Mouse (Mus musculus) midbrain, postnatal 0 days (tissue): ENCODE data around the gene Epha2. TPM values are rescaled to one million over a fixed set of nuclear protein-coding genes. Genes with fewer than 3 reads are reported as not detected.
A peak's percentile ranks its signal among the peaks of the same experiment; 100 is the strongest.

Source experiments
- ATAC-seq: fragments of 200-750 bp; cut with Nextera tagmentation; 2 replicates; pipeline ENCODE4 v1.8.0; 2017; ENCODE audit warnings: moderate number of reproducible peaks, mild to moderate bottlenecking, moderate TSS enrichment, moderate library complexity; ENCODE audit not compliant: low FRiP score
- DNase-seq: peaks from one replicate; pipeline ENCODE4 v3.0.0-alpha.2; 2015; ENCODE audit warnings: low spot score
- H3K27ac ChIP-seq: fragments of 300-500 bp; sonication (generic); 2 replicates; pipeline ENCODE4 v1.5.1; 2014; ENCODE audit warnings: low read depth, mild to moderate bottlenecking, low read length, mixed read lengths
- H3K27me3 ChIP-seq: fragments of 300-500 bp; sonication (generic); 2 replicates; pipeline ENCODE4 v1.6.1; 2014; ENCODE audit warnings: low read length, control low read depth, mixed read lengths; ENCODE audit not compliant: insufficient read depth
- H3K36me3 ChIP-seq: fragments of 300-500 bp; sonication (generic); 2 replicates; pipeline ENCODE4 v1.6.1; 2014; ENCODE audit warnings: low read length, control low read depth, mixed read lengths; ENCODE audit not compliant: insufficient read depth
- H3K4me1 ChIP-seq: fragments of 300-500 bp; sonication (generic); 2 replicates; pipeline ENCODE4 v1.6.1; 2014; ENCODE audit warnings: mild to moderate bottlenecking, control low read depth, antibody characterized with exemption, low read length, mixed read lengths; ENCODE audit not compliant: insufficient read depth
- H3K4me2 ChIP-seq: fragments of 300-500 bp; sonication (generic); 2 replicates; pipeline ENCODE4 v1.6.1; 2014; ENCODE audit warnings: low read depth, mild to moderate bottlenecking, low read length, mixed read lengths; ENCODE audit not compliant: poor library complexity, severe bottlenecking
- H3K4me3 ChIP-seq: fragments of 300-500 bp; sonication (generic); 2 replicates; pipeline ENCODE4 v1.5.1; 2014; ENCODE audit warnings: low read depth, mild to moderate bottlenecking, low read length, moderate library complexity
- H3K9ac ChIP-seq: fragments of 300-500 bp; sonication (generic); replicated peaks from 2 replicates; pipeline ENCODE4 v1.6.1; 2014; ENCODE audit warnings: mild to moderate bottlenecking, low read length, moderate library complexity, mixed read lengths; ENCODE audit not compliant: poor library complexity, severe bottlenecking
- H3K9me3 ChIP-seq: fragments of 300-500 bp; sonication (generic); 2 replicates; pipeline ENCODE4 v1.6.1; 2016; ENCODE audit warnings: low read length, control low read depth
- CTCF ChIP-seq: IDR thresholded peaks from 2 replicates; pipeline ENCODE4 v1.5.1; 2016; ENCODE audit warnings: antibody characterized with exemption, mild to moderate bottlenecking
- WGBS: fragments of 180-500 bp; shearing (Covaris S2); extraction: QIAGEN DNeasy Blood & Tissue Kit; methylation state at CpG from one replicate; pipeline ENCODE4 v1.1.7; 2014; 5-methylcytosine and 5-hydroxymethylcytosine counted together
- microRNA-seq: library from miRNA; unstranded; fragments of <30 nt; microRNA quantifications from one replicate; pipeline ENCODE4, GENCODE M21; 2016; ENCODE audit warnings: borderline number of aligned reads
- polyA plus RNA-seq: library from polyadenylated mRNA; unstranded; fragments of >200 nt; fragmentation: Nextera tagmentation; extraction: Ambion mirVana; gene quantifications from 2 replicates; pipeline ENCODE4 v1.2.1, GENCODE M21; 2015
- total RNA-seq: library from RNA; depleted of rRNA; stranded (reverse); fragments of >200 nt; gene quantifications from 2 replicates; pipeline ENCODE4 v1.2.3, GENCODE M21; 2014; rRNA removed

The Epha2 gene
- total and polyA plus RNA-seq, 2 experiments from 2014 or later = 0.30 to 3.1 TPM

GRCm38 (mm10) chr4:141360846-141361245, 59.8 kb downstream of the Epha2 start:
- WGBS = 32% methylated on average over 7 of the region's 7 CpGs
- no peaks in the 10 kb centered on the region for H3K9me3 ChIP-seq
- peak; percentile 62 for TF ChIP-seq CTCF
- peak; percentile 40 for DNase-seq
- no peak overlapping the region for H3K4me2 ChIP-seq
- no peak overlapping the region for H3K4me3 ChIP-seq
- H3K27me3 ChIP-seq = peaks cover 8% of the 10 kb centered on the region; the same call in 1 of the 2 replicates
- H3K36me3 ChIP-seq = no peaks in the 10 kb centered on the region
- no peak for ATAC-seq
- H3K9ac ChIP-seq = no peak overlapping the region
- no peak overlapping the region for H3K27ac ChIP-seq
- no peaks in the 10 kb centered on the region for H3K4me1 ChIP-seq

DNA sequence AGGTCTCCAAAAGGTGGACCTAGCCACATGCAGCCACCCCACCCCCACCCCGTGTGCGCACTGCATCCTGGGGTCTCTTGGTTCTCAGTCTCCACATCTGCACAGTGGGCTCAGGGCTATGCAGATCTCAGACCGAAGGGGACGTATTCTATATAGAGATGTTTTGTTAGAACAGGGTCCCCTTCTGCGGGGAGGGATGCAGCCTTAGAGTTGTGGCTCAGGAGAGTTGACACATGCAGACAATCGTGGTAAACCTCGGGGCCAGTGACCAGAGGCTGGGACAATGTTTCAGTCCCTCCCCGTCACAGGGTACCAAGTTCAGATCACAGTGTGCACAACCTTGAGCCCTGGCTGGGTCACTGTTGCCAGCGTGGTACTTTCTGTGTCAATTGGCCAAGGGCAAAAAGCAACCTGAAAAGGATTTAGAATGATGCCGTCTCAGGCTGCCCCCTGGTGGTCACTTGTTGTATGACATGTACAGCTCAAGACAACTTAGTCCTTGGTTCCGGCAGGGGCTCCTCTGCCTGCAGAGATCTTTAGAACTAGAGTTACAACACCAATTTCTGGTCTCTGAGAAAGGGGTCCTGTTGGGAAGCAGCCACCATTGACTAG, 62.0 kb downstream of the Epha2 start:
- 25% methylated on average over 11 of the region's 11 CpGs for WGBS
- no peak overlapping the region for H3K4me2 ChIP-seq
- peak; percentile 87 for DNase-seq

DNA sequence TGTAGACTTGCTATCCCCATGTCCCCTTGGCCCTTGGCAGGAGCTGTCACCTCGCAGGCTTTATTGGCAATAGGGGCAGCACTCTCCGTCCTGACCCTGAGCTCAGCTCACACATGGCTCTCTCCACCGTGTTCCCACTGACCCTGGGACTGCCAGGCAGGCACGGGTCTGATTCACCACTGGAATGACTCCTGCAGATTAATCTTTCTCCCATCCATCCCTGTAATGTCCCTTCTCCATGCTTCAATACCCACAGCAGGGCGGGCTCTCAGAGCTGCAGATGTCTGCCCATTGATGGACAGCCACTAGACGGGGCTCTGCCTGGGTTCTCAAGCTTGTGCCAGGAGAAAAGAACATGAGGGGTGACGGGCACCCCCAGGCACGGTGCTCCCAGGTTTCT, 64.1 kb downstream of the Epha2 start:
- Histone ChIP-seq H3K4me1 (no peaks in the 10 kb centered on the region), H3K9ac (no peak overlapping the region), H3K4me2 (no peak overlapping the region), H3K36me3 (no peaks in the 10 kb centered on the region), H3K27ac (no peak overlapping the region), H3K4me3 (no peak overlapping the region), H3K27me3 (peaks cover 9% of the 10 kb centered on the region; the same call in 1 of the 2 replicates), H3K9me3 (no peaks in the 10 kb centered on the region)
- no peak for DNase-seq
- ATAC-seq = no peak
- 49% methylated on average over 8 of the region's 8 CpGs for WGBS
- TF ChIP-seq CTCF = no peak

More for the DNA sequence above, 62.0 kb downstream of the Epha2 start:
- Histone ChIP-seq H3K9ac (no peak overlapping the region), H3K9me3 (no peaks in the 10 kb centered on the region), H3K4me1 (no peaks in the 10 kb centered on the region), H3K4me3 (no peak overlapping the region), H3K27me3 (peaks cover 9% of the 10 kb centered on the region; the same call in 1 of the 2 replicates), H3K27ac (no peak overlapping the region), H3K36me3 (no peaks in the 10 kb centered on the region)
- ATAC-seq = peak; percentile 24; the same call in 1 of the 2 replicates
- TF ChIP-seq CTCF = peak; percentile 94

GRCm38 (mm10) chr4:141365876-141366275, 64.8 kb downstream of the Epha2 start:
- H3K36me3 ChIP-seq = no peaks in the 10 kb centered on the region
- ATAC-seq = no peak
- H3K27me3 ChIP-seq = peaks cover 9% of the 10 kb centered on the region; the same call in 1 of the 2 replicates
- no peak for TF ChIP-seq CTCF
- DNase-seq = no peak
- no peaks in the 10 kb centered on the region for H3K4me1 ChIP-seq
- H3K9me3 ChIP-seq = no peaks in the 10 kb centered on the region
- no peak overlapping the region for H3K27ac ChIP-seq
- H3K4me2 ChIP-seq = no peak overlapping the region
- H3K9ac ChIP-seq = no peak overlapping the region
- 66% methylated on average over 7 of the region's 7 CpGs for WGBS
- no peak overlapping the region for H3K4me3 ChIP-seq

GRCm38 (mm10) chr4:141367997-141368791, 67.2 kb downstream of the Epha2 start, which contains the start of gene Fam131c:
TSS of gene Fam131c (plus strand) at chr4:141368220.
- H3K27ac ChIP-seq = no peak within 1 kb of the TSS
- peak within 1 kb of the TSS; percentile 81 for H3K9ac ChIP-seq
- H3K4me1 ChIP-seq = no peaks in the 10 kb centered on the region
- H3K27me3 ChIP-seq = 0 out of 2 replicates have a peak, but pooled peaks cover 2% of the 10 kb centered on the region
- ATAC-seq = peak; percentile 29
- WGBS = 2% methylated on average over 41 of the region's 71 CpGs
- peak; percentile 35 for DNase-seq
- no peaks in the 10 kb centered on the region for H3K36me3 ChIP-seq
- peak within 1 kb of the TSS; percentile 65 for H3K4me3 ChIP-seq
- H3K4me2 ChIP-seq = peak within 1 kb of the TSS; percentile 84
- TF ChIP-seq CTCF = no peak
- no peaks in the 10 kb centered on the region for H3K9me3 ChIP-seq

- no peaks in the 10 kb centered on the region for H3K4me1 ChIP-seq
- no peak overlapping the region for H3K4me3 ChIP-seq
- H3K36me3 ChIP-seq = no peaks in the 10 kb centered on the region
- WGBS = 95% methylated on average over 5 of the region's 5 CpGs
- H3K9me3 ChIP-seq = no peaks in the 10 kb centered on the region
- DNase-seq (no peak), ATAC-seq (no peak)
- no peak overlapping the region for H3K27ac ChIP-seq
- TF ChIP-seq CTCF = no peak
- no peaks in the 10 kb centered on the region for H3K27me3 ChIP-seq
- no peak overlapping the region for H3K4me2 ChIP-seq
- H3K9ac ChIP-seq = no peak overlapping the region
Measured at GRCm38 (mm10) chr4:141372426-141372825, 71.4 kb downstream of the Epha2 start.

Small RNA genes lying within 50 kb of the gene (microRNA-seq; reads per million reads assigned to microRNA genes)
- gene Gm25690 = not detected

Other genes with a start within 250 kb of the Epha2 start
- gene Crocc, start 240.7 kb upstream of the Epha2 start, total RNA-seq = 22.0 and 33.2 TPM in 2 replicates
- gene Crocc, start 240.7 kb upstream of the Epha2 start, polyA plus RNA-seq = 3.2 and 4.2 TPM in 2 replicates
- gene Necap2, start 222.9 kb upstream of the Epha2 start, total RNA-seq = 51.4 and 54.5 TPM in 2 replicates
- gene Necap2, start 222.9 kb upstream of the Epha2 start, polyA plus RNA-seq = 42.2 and 51.1 TPM in 2 replicates
- 0.27 and 4.4 TPM in 2 replicates for gene Spata21, start 212.9 kb upstream of the Epha2 start, total RNA-seq
- 0.25 and 1.4 TPM in 2 replicates for gene Spata21, start 212.9 kb upstream of the Epha2 start, polyA plus RNA-seq
- 58.7 and 64.3 TPM in 2 replicates for gene Szrd1, start 161.5 kb upstream of the Epha2 start, total RNA-seq
- gene Szrd1, start 161.5 kb upstream of the Epha2 start, polyA plus RNA-seq = 13.5 and 16.2 TPM in 2 replicates
- 23.6 and 26.6 TPM in 2 replicates for gene Fbxo42, start 153.3 kb upstream of the Epha2 start, total RNA-seq
- 16.9 and 17.7 TPM in 2 replicates for gene Fbxo42, start 153.3 kb upstream of the Epha2 start, polyA plus RNA-seq
- 4.6 and 6.0 TPM in 2 replicates for gene Rsg1, start 87.3 kb upstream of the Epha2 start, total RNA-seq
- gene Rsg1, start 87.3 kb upstream of the Epha2 start, polyA plus RNA-seq = 5.2 and 5.3 TPM in 2 replicates
- 0.76 and 1.3 TPM in 2 replicates for gene Arhgef19, start 61.7 kb upstream of the Epha2 start, total RNA-seq
- 1.1 and 1.3 TPM in 2 replicates for gene Arhgef19, start 61.7 kb upstream of the Epha2 start, polyA plus RNA-seq
- gene Fam131c, start 67.0 kb downstream of the Epha2 start, total RNA-seq = 105 and 119 TPM in 2 replicates
- 56.7 and 60.2 TPM in 2 replicates for gene Fam131c, start 67.0 kb downstream of the Epha2 start, polyA plus RNA-seq
- not detected in 2 replicates for gene Clcnka, start 97.5 kb downstream of the Epha2 start, total RNA-seq
- 0.07 and 0.12 TPM in 2 replicates for gene Clcnka, start 97.5 kb downstream of the Epha2 start, polyA plus RNA-seq
- not detected in 2 replicates for gene Clcnkb, start 114.8 kb downstream of the Epha2 start, total RNA-seq
- 0.27 and 0.43 TPM in 2 replicates for gene Clcnkb, start 114.8 kb downstream of the Epha2 start, polyA plus RNA-seq
- gene Hspb7, start 119.5 kb downstream of the Epha2 start, total RNA-seq = 0.05 TPM in 1 of 2 replicates, not detected in the other
- 0.10 and 0.12 TPM in 2 replicates for gene Hspb7, start 119.5 kb downstream of the Epha2 start, polyA plus RNA-seq
- gene Srarp, start 134.9 kb downstream of the Epha2 start, total RNA-seq = 1.9 and 4.5 TPM in 2 replicates
- gene Srarp, start 134.9 kb downstream of the Epha2 start, polyA plus RNA-seq = 0.52 and 0.76 TPM in 2 replicates
- 31.0 and 34.4 TPM in 2 replicates for gene Zbtb17, start 143.4 kb downstream of the Epha2 start, total RNA-seq
- gene Zbtb17, start 143.4 kb downstream of the Epha2 start, polyA plus RNA-seq = 30.1 and 30.8 TPM in 2 replicates
- 20.0 and 23.2 TPM in 2 replicates for gene Spen, start 237.4 kb downstream of the Epha2 start, total RNA-seq
- 8.6 and 13.6 TPM in 2 replicates for gene Spen, start 237.4 kb downstream of the Epha2 start, polyA plus RNA-seq